7 mouse cellular contexts compared by ENCODE assay signal in the genomic region with DNA sequence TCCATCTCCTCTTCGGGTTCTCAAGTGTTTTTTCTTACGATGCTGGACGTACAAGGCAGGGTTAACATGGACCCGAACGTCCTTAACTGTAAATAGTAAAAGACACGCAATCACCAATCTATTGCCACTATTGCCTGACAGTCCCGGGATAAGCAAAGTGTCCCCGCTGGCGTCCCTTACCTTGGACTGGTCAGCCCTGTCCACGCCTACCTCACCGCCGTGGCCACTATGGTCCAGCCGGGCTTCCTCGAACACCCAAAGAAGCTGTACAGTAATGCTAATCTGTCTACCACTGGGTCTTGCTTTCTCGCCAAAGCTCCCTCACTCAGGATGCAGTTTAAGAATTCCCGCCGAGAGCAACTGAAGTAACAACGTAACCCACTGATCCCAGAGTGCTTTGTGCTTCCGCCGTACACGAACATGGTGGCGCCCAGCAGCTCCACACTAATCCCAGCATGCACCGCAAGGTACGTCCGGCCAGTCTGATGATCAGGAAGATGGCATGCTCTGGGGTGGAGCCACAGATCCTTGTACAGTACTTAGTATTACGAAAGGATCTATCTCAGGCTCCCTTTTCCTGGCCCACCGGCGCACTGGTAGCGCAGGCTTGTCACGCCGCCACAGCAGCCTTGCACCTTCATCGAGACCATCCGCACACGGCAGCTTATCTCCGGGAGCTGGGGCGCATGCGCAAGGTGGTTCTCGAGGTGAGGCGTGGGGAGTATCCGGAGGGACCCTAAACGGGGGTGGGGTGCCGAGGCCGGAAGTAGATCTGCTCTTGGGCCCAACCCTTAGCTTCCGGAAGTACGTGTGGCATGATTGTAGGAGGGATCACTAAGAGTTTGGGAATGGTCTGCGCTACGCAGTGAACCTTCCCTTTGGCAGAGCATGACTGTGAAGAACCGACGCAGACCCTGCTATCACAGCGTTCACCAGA. TPM values are rescaled to one million over a fixed set of nuclear protein-coding genes. Genes with fewer than 3 reads are reported as not detected.
DNase-seq lines count a peak whose midpoint lies in the region; ATAC-seq lines count a peak whose summit lies in the region.

Gene Ptrhd1 (plus strand): TSS at position 456 of the 937 bp plus-strand sequence.
Gene Cenpo (minus strand): TSS at position 723 of the 937 bp plus-strand sequence.

- peak within 1 kb of the TSS; percentile 96 for H3K27ac ChIP-seq in intestine, embryonic 16.5 days (ENCODE audit: low read length)
- H3K27ac ChIP-seq in midbrain, embryonic 11.5 days (ENCODE audit: low read depth, low read length): peak within 1 kb of the TSS; percentile 51

- H3K27me3 ChIP-seq in intestine, embryonic 16.5 days (replicated peaks; ENCODE audit: control insufficient read depth, insufficient read depth, low read length): no peaks in the 10 kb centered on the region
- H3K27me3 ChIP-seq in midbrain, embryonic 11.5 days (ENCODE audit: control insufficient read depth, insufficient read depth, low read length): no peaks in the 10 kb centered on the region

- no peaks in the 10 kb centered on the region for H3K9me3 ChIP-seq in intestine, embryonic 16.5 days (ENCODE audit: control insufficient read depth, low read length)
- no peaks in the 10 kb centered on the region for H3K9me3 ChIP-seq in midbrain, embryonic 11.5 days (ENCODE audit: control insufficient read depth, low read length)

- peak within 1 kb of the TSS; percentile 68 for H3K4me2 ChIP-seq in intestine, embryonic 16.5 days (ENCODE audit: low read depth, low read length)
- H3K4me2 ChIP-seq in midbrain, embryonic 11.5 days: peak within 1 kb of the TSS; percentile 54

- H3K9ac ChIP-seq in intestine, embryonic 16.5 days (ENCODE audit: low read depth, low read length): peak within 1 kb of the TSS; percentile 78
- H3K9ac ChIP-seq in midbrain, embryonic 11.5 days (ENCODE audit: low read length): peak within 1 kb of the TSS; percentile 73

- H3K36me3 ChIP-seq in intestine, embryonic 16.5 days (ENCODE audit: control insufficient read depth, insufficient read depth, low read length): no peaks in the 10 kb centered on the region
- H3K36me3 ChIP-seq in midbrain, embryonic 11.5 days (ENCODE audit: control insufficient read depth, insufficient read depth, low read length): peaks cover 3% of the 10 kb centered on the region; the same call in 1 of the 2 replicates

- H3K4me3 ChIP-seq in intestine, embryonic 16.5 days (ENCODE audit: low read length): peak within 1 kb of the TSS; percentile 73
- peak within 1 kb of the TSS; percentile 76 for H3K4me3 ChIP-seq in midbrain, embryonic 11.5 days (ENCODE audit: low read depth, low read length)

- peaks cover 5% of the 10 kb centered on the region for H3K4me1 ChIP-seq in intestine, embryonic 16.5 days (ENCODE audit: control insufficient read depth, insufficient read depth, low read length)
- peaks cover 12% of the 10 kb centered on the region; the same call in 1 of the 2 replicates for H3K4me1 ChIP-seq in midbrain, embryonic 11.5 days (ENCODE audit: control insufficient read depth, insufficient read depth, low read length)

- intact Hi-C loops in left cerebral cortex, postnatal 36 days (cut with DNase I): no loop called here

- WGBS in intestine, embryonic 16.5 days: under 1% methylated on average over 50 of the region's 50 CpGs
- under 1% methylated on average over 50 of the region's 50 CpGs for WGBS in midbrain, embryonic 11.5 days

- peak; percentile 99 for ATAC-seq in intestine, embryonic 16.5 days
- ATAC-seq in midbrain, embryonic 11.5 days (ENCODE audit: low FRiP score): peak; percentile 99

- DNase-seq in adrenal gland, adult 8-10 months: peak; percentile 96
- DNase-seq in embryo, embryonic 9.5 days (ENCODE audit: extremely low spot score): peak; percentile 97
- DNase-seq in gastrocnemius, postnatal 4 days (ENCODE audit: low spot score in 2 of 2): peak; percentile 82 to 93
- DNase-seq in left cerebral cortex, postnatal 36 days (ENCODE audit: low spot score in 2 of 2): peak; percentile 97 to 98
- DNase-seq in midbrain, embryonic 11.5 days (ENCODE audit: low spot score, missing footprints): peak; percentile 99
- DNase-seq in skeletal muscle tissue, adult 2 months (ENCODE audit: low read depth, low spot score): peak; percentile 96

RNA-seq across cellular contexts. Expression of gene Ptrhd1, which starts in this region (rescaled TPM):
- total RNA-seq in adrenal gland, adult 8-10 months (2022): 1 to 10 TPM; 7.0 to 9.4 (median 8.5) TPM
- total RNA-seq in gastrocnemius, postnatal 4 days (2021): 1 to 10 TPM; 4.8 to 5.0 TPM
- polyA plus RNA-seq in intestine, embryonic 16.5 days (2015; fragmentation: Nextera tagmentation; extraction: Ambion mirVana): 5.5 and 5.6 TPM in 2 replicates
- total RNA-seq in left cerebral cortex, postnatal 36 days (2021): 1 to 10 TPM; 8.7 to 9.2 TPM
- 5.8 and 6.5 TPM in 2 replicates for polyA plus RNA-seq in midbrain, embryonic 11.5 days (2014; fragmentation: Nextera tagmentation; extraction: Ambion mirVana)

RNA-seq across cellular contexts. Expression of gene Cenpo, which starts in this region (rescaled TPM):
- total RNA-seq in adrenal gland, adult 8-10 months (2022): 10 to 100 TPM in 3 of 4 experiments, 1 to 10 TPM in 1; 8.3 to 15.3 (median 12.2) TPM
- 1 to 10 TPM; 8.0 to 8.2 TPM for total RNA-seq in gastrocnemius, postnatal 4 days (2021)
- 9.8 and 11.1 TPM in 2 replicates for polyA plus RNA-seq in intestine, embryonic 16.5 days (2015; fragmentation: Nextera tagmentation; extraction: Ambion mirVana)
- total RNA-seq in left cerebral cortex, postnatal 36 days (2021): 1 to 10 TPM; 3.8 to 4.7 TPM
- 19.7 and 21.9 TPM in 2 replicates for polyA plus RNA-seq in midbrain, embryonic 11.5 days (2014; fragmentation: Nextera tagmentation; extraction: Ambion mirVana)

Comparison
In these comparisons a context has a peak if more than half of its experiments do, and no peak if none do; other contexts are left out.
1. Peak in every context shown above with its lines: DNase-seq, ATAC-seq, H3K4me3 ChIP-seq and H3K27ac ChIP-seq.